In the genomic region with DNA sequence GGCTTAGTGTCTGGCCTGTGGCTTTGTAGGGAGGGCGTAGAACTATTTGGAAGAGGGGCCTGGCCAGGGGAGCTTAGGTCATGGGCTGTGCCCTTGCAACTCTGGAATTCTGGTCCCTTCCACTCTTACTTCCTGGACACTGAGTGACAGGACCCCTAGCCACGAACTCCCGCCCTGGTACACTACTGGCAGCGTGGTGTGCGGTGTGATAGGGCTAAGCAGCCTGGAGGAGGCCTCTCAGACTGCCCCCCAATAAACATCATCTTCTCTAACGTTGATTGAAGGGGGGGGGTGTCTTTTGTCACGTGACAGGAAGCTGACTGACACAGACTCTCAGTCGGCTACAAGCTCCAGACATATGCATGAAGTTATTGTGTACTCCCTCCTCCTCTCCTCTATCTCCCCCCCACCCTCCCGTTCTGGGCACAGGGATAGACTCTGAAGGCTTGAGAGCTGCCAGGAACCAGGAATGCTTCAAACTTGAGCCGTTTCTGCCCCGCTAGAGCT, we compare ENCODE assay signal across 8 mouse cellular contexts. TPM values are rescaled to one million over a fixed set of nuclear protein-coding genes. Genes with fewer than 3 reads are reported as not detected.
DNase-seq lines count a peak whose midpoint lies in the region; ATAC-seq lines count a peak whose summit lies in the region.

No protein-coding gene starts in this region.

- ATAC-seq in kidney, embryonic 15.5 days (replicated peaks; ENCODE audit: low FRiP score): peak; percentile 74
- ATAC-seq in liver, embryonic 11.5 days (replicated peaks; ENCODE audit: low FRiP score): peak; percentile 83
- ATAC-seq in stomach, embryonic 16.5 days (ENCODE audit: insufficient read depth, low FRiP score): peak; percentile 51; the same call in 1 of the 2 replicates

- peak overlapping the region; percentile 33 for H3K4me2 ChIP-seq in kidney, embryonic 15.5 days
- H3K4me2 ChIP-seq in liver, embryonic 11.5 days: peak overlapping the region; percentile 43
- peak overlapping the region; percentile 43 for H3K4me2 ChIP-seq in stomach, embryonic 16.5 days (ENCODE audit: low read depth, low read length)

- no peak overlapping the region for H3K4me3 ChIP-seq in kidney, embryonic 15.5 days (replicated peaks)
- H3K4me3 ChIP-seq in heart, embryonic 10.5 days: peak overlapping the region; percentile 2; the same call in 1 of the 2 replicates
- peak overlapping the region; percentile 8 for H3K4me3 ChIP-seq in liver, embryonic 11.5 days (ENCODE audit: low read depth, low read length)
- peak overlapping the region; percentile 11; the same call in 1 of the 2 replicates for H3K4me3 ChIP-seq in stomach, embryonic 16.5 days (replicated peaks; ENCODE audit: low read length)

- H3K36me3 ChIP-seq in kidney, embryonic 15.5 days: no peaks in the 10 kb centered on the region
- peaks cover 5% of the 10 kb centered on the region; the same call in 1 of the 2 replicates for H3K36me3 ChIP-seq in heart, embryonic 10.5 days
- no peaks in the 10 kb centered on the region for H3K36me3 ChIP-seq in liver, embryonic 11.5 days (ENCODE audit: control insufficient read depth, insufficient read depth, low read length)
- H3K36me3 ChIP-seq in stomach, embryonic 16.5 days (ENCODE audit: control insufficient read depth, insufficient read depth, low read length): no peaks in the 10 kb centered on the region

- peaks cover 4% of the 10 kb centered on the region; the same call in 1 of the 2 replicates for H3K9me3 ChIP-seq in kidney, embryonic 15.5 days (replicated peaks)
- H3K9me3 ChIP-seq in heart, embryonic 10.5 days: no peaks in the 10 kb centered on the region
- 0 out of 2 replicates have a peak, but pooled peaks cover 2% of the 10 kb centered on the region for H3K9me3 ChIP-seq in liver, embryonic 11.5 days (ENCODE audit: control insufficient read depth, low read length)
- peaks cover 6% of the 10 kb centered on the region; the same call in 1 of the 2 replicates for H3K9me3 ChIP-seq in stomach, embryonic 16.5 days (replicated peaks; ENCODE audit: control insufficient read depth, low read length)

- DNase-seq in kidney, adult 9 months: no peak
- DNase-seq in heart, embryonic 10.5 days (ENCODE audit: low spot score): no peak
- no peak for DNase-seq in liver, embryonic 11.5 days (ENCODE audit: low spot score)
- DNase-seq in left cerebral cortex, adult 18-20 months (ENCODE audit: low spot score in 2 of 2): no peak
- no peak for DNase-seq in cerebellum, adult 9-11 months
- no peak for DNase-seq in urinary bladder, postnatal 10 days (ENCODE audit: low spot score)

- H3K9ac ChIP-seq in kidney, embryonic 15.5 days: no peak overlapping the region
- H3K9ac ChIP-seq in liver, embryonic 11.5 days (ENCODE audit: low read depth, low read length): peak overlapping the region; percentile 32
- H3K9ac ChIP-seq in stomach, embryonic 16.5 days (ENCODE audit: low read length): peak overlapping the region; percentile 57

- peak overlapping the region; percentile 56; the same call in 1 of the 2 replicates for H3K27ac ChIP-seq in kidney, embryonic 15.5 days
- peak overlapping the region; percentile 69 for H3K27ac ChIP-seq in heart, embryonic 10.5 days
- H3K27ac ChIP-seq in liver, embryonic 11.5 days (ENCODE audit: low read depth, low read length): no peak overlapping the region
- H3K27ac ChIP-seq in stomach, embryonic 16.5 days (ENCODE audit: low read length): peak overlapping the region; percentile 91

- H3K4me1 ChIP-seq in kidney, embryonic 15.5 days: peaks cover 15% of the 10 kb centered on the region
- peaks cover 14% of the 10 kb centered on the region for H3K4me1 ChIP-seq in heart, embryonic 10.5 days
- H3K4me1 ChIP-seq in liver, embryonic 11.5 days (replicated peaks; ENCODE audit: control insufficient read depth, insufficient read depth, low read length): peaks cover 7% of the 10 kb centered on the region
- peaks cover 20% of the 10 kb centered on the region for H3K4me1 ChIP-seq in stomach, embryonic 16.5 days (ENCODE audit: control insufficient read depth, insufficient read depth, low read length)

- H3K27me3 ChIP-seq in kidney, embryonic 15.5 days: no peaks in the 10 kb centered on the region
- no peaks in the 10 kb centered on the region for H3K27me3 ChIP-seq in heart, embryonic 10.5 days (ENCODE audit: insufficient read depth, poor library complexity, severe bottlenecking)
- H3K27me3 ChIP-seq in liver, embryonic 11.5 days (replicated peaks; ENCODE audit: control insufficient read depth, insufficient read depth, low read length): no peaks in the 10 kb centered on the region
- H3K27me3 ChIP-seq in stomach, embryonic 16.5 days (ENCODE audit: control insufficient read depth, insufficient read depth, low read length): no peaks in the 10 kb centered on the region

- 58% methylated on average over 11 of the region's 11 CpGs for WGBS in kidney, embryonic 15.5 days
- WGBS in heart, embryonic 10.5 days: 50% methylated on average over 11 of the region's 11 CpGs
- 37% methylated on average over 11 of the region's 11 CpGs for WGBS in liver, embryonic 11.5 days
- 37% methylated on average over 11 of the region's 11 CpGs for WGBS in stomach, embryonic 16.5 days

RNA-seq across cellular contexts. Expression of gene Ralbp1, which starts 21.4 kb away (rescaled TPM):
- 66.0 and 70.2 TPM in 2 replicates for polyA plus RNA-seq in kidney, embryonic 15.5 days (2015; fragmentation: Nextera tagmentation; extraction: Ambion mirVana)
- 46.1 and 52.1 TPM in 2 replicates for polyA plus RNA-seq in heart, embryonic 10.5 days (2016; fragmentation: Nextera tagmentation; extraction: Ambion mirVana)
- 48.7 and 55.2 TPM in 2 replicates for polyA plus RNA-seq in liver, embryonic 11.5 days (2014; fragmentation: Nextera tagmentation; extraction: Ambion mirVana)
- polyA plus RNA-seq in stomach, embryonic 16.5 days (2015; fragmentation: Nextera tagmentation; extraction: Ambion mirVana): 87.0 and 103 TPM in 2 replicates
- total RNA-seq in left cerebral cortex, adult 18-20 months (2021): 10 to 100 TPM; 66.9 to 74.0 TPM

RNA-seq across cellular contexts. Expression of gene Twsg1, which starts 44.1 kb away (rescaled TPM):
- 115 and 118 TPM in 2 replicates for polyA plus RNA-seq in kidney, embryonic 15.5 days (2015; fragmentation: Nextera tagmentation; extraction: Ambion mirVana)
- 74.4 and 79.4 TPM in 2 replicates for polyA plus RNA-seq in heart, embryonic 10.5 days (2016; fragmentation: Nextera tagmentation; extraction: Ambion mirVana)
- 47.3 and 48.4 TPM in 2 replicates for polyA plus RNA-seq in liver, embryonic 11.5 days (2014; fragmentation: Nextera tagmentation; extraction: Ambion mirVana)
- 125 and 128 TPM in 2 replicates for polyA plus RNA-seq in stomach, embryonic 16.5 days (2015; fragmentation: Nextera tagmentation; extraction: Ambion mirVana)
- 10 to 100 TPM; 21.1 to 27.3 TPM for total RNA-seq in left cerebral cortex, adult 18-20 months (2021)
